In the genomic region with DNA sequence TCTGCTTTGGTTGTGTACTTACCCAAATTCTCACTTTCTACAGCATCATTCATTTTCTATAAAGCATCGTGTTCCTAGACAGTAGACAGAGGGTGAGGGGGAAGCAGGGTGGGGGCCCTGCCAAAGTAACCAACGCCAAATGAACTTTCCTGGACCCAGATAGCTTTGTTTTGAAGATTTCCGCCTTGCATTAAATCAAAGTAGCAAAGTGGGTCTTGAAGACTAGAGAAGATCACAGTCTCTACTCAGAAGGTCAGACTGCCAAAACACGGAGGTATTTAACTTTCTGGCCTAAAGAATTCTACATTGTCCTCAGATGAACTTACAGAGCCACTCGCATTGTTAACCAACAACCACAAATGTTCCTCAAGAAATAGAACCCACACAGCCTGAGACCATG, we compare ENCODE assay signal across 11 mouse cellular contexts.
"Had no signal": no experiment of that assay in that cellular context is flagged by ENCODE, and none has a peak within 500 bp of the region (broad histone marks: within the 10 kb centered on the region; RNA-seq: fewer than 3 reads in every experiment).

No protein-coding gene starts in this region.

- H3K9ac ChIP-seq: hindbrain, embryonic 15.5 days; limb, embryonic 13.5 days; liver, embryonic 13.5 days; midbrain, embryonic 12.5 days had no signal

- H3K27ac ChIP-seq: hindbrain, embryonic 15.5 days; left cerebral cortex, adult 2 months; limb, embryonic 13.5 days; liver, embryonic 13.5 days; midbrain, embryonic 12.5 days had no signal

- DNase-seq: liver, embryonic 13.5 days; lung, adult 18-20 months; right cerebral cortex, adult 18-20 months; right cerebral cortex, postnatal 25 days; thymus, adult 18-20 months; thymus, postnatal 14 days had no signal

- ATAC-seq: intestine, embryonic 16.5 days had no signal

- H3K4me1 ChIP-seq: midbrain, embryonic 12.5 days had no signal

- H3K4me2 ChIP-seq: hindbrain, embryonic 15.5 days; limb, embryonic 13.5 days; liver, embryonic 13.5 days; midbrain, embryonic 12.5 days had no signal

- H3K4me3 ChIP-seq: hindbrain, embryonic 15.5 days; left cerebral cortex, adult 2 months; limb, embryonic 13.5 days; liver, embryonic 13.5 days; midbrain, embryonic 12.5 days had no signal

- H3K36me3 ChIP-seq: hindbrain, embryonic 15.5 days; limb, embryonic 13.5 days; liver, embryonic 13.5 days; midbrain, embryonic 12.5 days had no signal

- H3K9me3 ChIP-seq: hindbrain, embryonic 15.5 days; limb, embryonic 13.5 days; liver, embryonic 13.5 days; midbrain, embryonic 12.5 days had no signal

- H3K27me3 ChIP-seq: hindbrain, embryonic 15.5 days; limb, embryonic 13.5 days; liver, embryonic 13.5 days; midbrain, embryonic 12.5 days had no signal
